Mouse (Mus musculus) cortical plate, adult 2 months (tissue): ENCODE results near the gene P3h4.

ENCODE experiments used
- CTCF ChIP-seq: fragments of 200-500 bp; IDR thresholded peaks from 2 replicates; pipeline ENCODE4 v1.5.1; 2011; ENCODE audit warnings: mild to moderate bottlenecking, control low read depth, low read length; ENCODE audit not compliant: insufficient read depth; ENCODE audit errors: extremely low read depth
- POLR2A ChIP-seq: fragments of 200-500 bp; IDR thresholded peaks from 2 replicates; pipeline ENCODE4 v1.6.1; 2011; ENCODE audit warnings: mild to moderate bottlenecking, low read length, control low read depth; ENCODE audit not compliant: insufficient read depth; ENCODE audit errors: extremely low read depth

GRCm38 (mm10) chr11:100426820-100427219 lies 12.2 kb upstream of the P3h4 start:
- no peak for TF ChIP-seq CTCF
- TF ChIP-seq POLR2A: no peak
